ENCODE assay signal across 19 mouse cellular contexts in the genomic region with DNA sequence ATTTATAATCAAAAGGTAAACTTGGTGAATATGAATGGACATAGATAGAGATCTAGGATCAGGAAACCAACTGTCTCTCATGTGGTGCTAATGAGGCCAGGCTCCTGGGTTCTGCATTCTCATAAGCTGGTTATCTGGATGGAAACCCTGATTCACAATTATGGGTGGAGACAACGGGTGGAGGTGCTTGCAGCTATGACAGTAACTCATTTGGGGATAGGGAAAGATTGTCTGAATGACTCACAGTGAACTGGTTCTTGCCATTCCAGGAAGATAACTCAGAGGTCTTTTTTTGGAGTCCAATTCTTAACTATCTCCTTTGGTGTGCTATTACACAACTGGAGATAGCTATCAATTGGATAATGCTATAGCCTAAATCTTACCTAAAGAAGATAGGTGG.
DNase-seq lines count a peak whose midpoint lies in the region; TF ChIP-seq lines count a peak whose summit lies in the region.
"Had no signal": no experiment of that assay in that cellular context is flagged by ENCODE, and none has a peak within 500 bp of the region (broad histone marks: within the 10 kb centered on the region; RNA-seq: fewer than 3 reads in every experiment).

No protein-coding gene starts in this region.

- no peak overlapping the region for H3K27ac ChIP-seq in gastrocnemius, adult 2 months
- H3K27ac ChIP-seq: heart, embryonic 13.5 days; hindbrain, embryonic 14.5 days; hindbrain, postnatal 0 days had no signal

- DNase-seq in 3T3-L1 (ENCODE audit: low read depth, low spot score) (peak; percentile 74), 416B (ENCODE audit: low read depth) (peak; percentile 7)
- peak; percentile 83 for DNase-seq in Muller cell, postnatal 12 days (ENCODE audit: inconsistent ontology term)
- DNase-seq in skeletal muscle tissue, adult 2 months (ENCODE audit: low read depth, low spot score): peak; percentile 50
- no peak for DNase-seq in left cerebral cortex, adult 11 months (ENCODE audit: low spot score)
- no peak for DNase-seq in gastrocnemius, adult 2 months
- DNase-seq: adrenal gland, adult 8-10 months; adrenal gland, postnatal 25 days; B cell, adult 2 months; cerebellum, adult 18-20 months; cerebellum, adult 9-10 months; cerebellum, postnatal 14 days; gastrocnemius, postnatal 25 days; heart, adult 18-20 months; heart, postnatal 14 days; heart, postnatal 4 days had no signal

- intact Hi-C loops in gastrocnemius, adult 2 months (cut with DNase I): no loop called here

- H3K4me3 ChIP-seq in gastrocnemius, adult 2 months: no peak overlapping the region
- H3K4me3 ChIP-seq: heart, embryonic 13.5 days had no signal

- TF ChIP-seq CTCF in gastrocnemius, adult 2 months (IDR thresholded peaks at IDR 0.05): no peak

Comparison
In these comparisons a context has a peak if more than half of its experiments do, and no peak if none do; other contexts are left out.
1. DNase-seq: peak in 3T3-L1 (single experiment), 416B (single experiment), Muller cell, postnatal 12 days (single experiment) and skeletal muscle tissue, adult 2 months (single experiment); none in left cerebral cortex, adult 11 months (single experiment) and gastrocnemius, adult 2 months (single experiment).